Mouse (Mus musculus) kidney, adult 2 months (tissue): ENCODE results near the gene Cyyr1. TPM values are rescaled to one million over a fixed set of nuclear protein-coding genes. Genes with fewer than 3 reads are reported as not detected.

Experiments
- DNase-seq: peaks from one replicate; pipeline ENCODE4 v3.0.0; 2021
- H3K27ac ChIP-seq: fragments of 200-500 bp; 2 replicates; pipeline ENCODE4 v1.5.1; 2012; ENCODE audit warnings: low read depth, low read length, control low read depth, inconsistent platforms; ENCODE audit not compliant: insufficient read depth
- H3K27me3 ChIP-seq: fragments of 200-500 bp; replicated peaks from 2 replicates; pipeline ENCODE4 v1.6.1; 2012; ENCODE audit warnings: mild to moderate bottlenecking, moderate library complexity, low read length, inconsistent platforms; ENCODE audit not compliant: control insufficient read depth, insufficient read depth
- H3K36me3 ChIP-seq: fragments of 200-500 bp; 2 replicates; pipeline ENCODE4 v1.6.1; 2012; ENCODE audit warnings: mild to moderate bottlenecking, moderate library complexity, low read length, inconsistent platforms; ENCODE audit not compliant: control insufficient read depth, insufficient read depth
- H3K4me1 ChIP-seq: fragments of 200-500 bp; 2 replicates; pipeline ENCODE4 v1.6.1; 2011; ENCODE audit warnings: low read length; ENCODE audit not compliant: control insufficient read depth, insufficient read depth
- H3K4me3 ChIP-seq: fragments of 200-500 bp; 2 replicates; pipeline ENCODE4 v1.5.1; 2011; ENCODE audit warnings: mild to moderate bottlenecking, low read depth, low read length, control low read depth; ENCODE audit not compliant: insufficient read depth
- CTCF ChIP-seq: fragments of 200-500 bp; conservative IDR thresholded peaks from 2 replicates; pipeline ENCODE4 v1.5.1; 2011; ENCODE audit warnings: low read depth, mild to moderate bottlenecking, control low read depth, low read length, moderate library complexity, mixed read lengths; ENCODE audit not compliant: insufficient read depth, insufficient read length
- POLR2A ChIP-seq: fragments of 200-500 bp; IDR thresholded peaks from one replicate; pipeline ENCODE4 v1.6.1; 2011; ENCODE audit warnings: low read depth, low read length, control low read depth
- WGBS: fragments of 180-500 bp; shearing (Covaris S2); methylation state at CpG from one replicate; pipeline ENCODE4 v1.1.7; 2018; 5-methylcytosine and 5-hydroxymethylcytosine counted together
- polyA plus RNA-seq: library from polyadenylated mRNA; depleted of rRNA; stranded (reverse); fragments of >200 nt; gene quantifications from 2 replicates; pipeline ENCODE4 v1.2.3, GENCODE M21; 2012

Gene Cyyr1
- polyA plus RNA-seq, 1 experiment, result 7.1 TPM

GRCm38 (mm10) chr16:85455043-85455442, 98.2 kb downstream of the Cyyr1 start:
- DNase-seq, result no peak
- 82% methylated on average over 1 of the region's 1 CpGs for WGBS
- no peaks in the 10 kb centered on the region for H3K36me3 ChIP-seq
- no peak overlapping the region for H3K27ac ChIP-seq
- no peak overlapping the region for H3K4me3 ChIP-seq
- no peaks in the 10 kb centered on the region for H3K4me1 ChIP-seq
- H3K27me3 ChIP-seq, result no peaks in the 10 kb centered on the region
- TF ChIP-seq CTCF, result no peak
- TF ChIP-seq POLR2A, result no peak

DNA sequence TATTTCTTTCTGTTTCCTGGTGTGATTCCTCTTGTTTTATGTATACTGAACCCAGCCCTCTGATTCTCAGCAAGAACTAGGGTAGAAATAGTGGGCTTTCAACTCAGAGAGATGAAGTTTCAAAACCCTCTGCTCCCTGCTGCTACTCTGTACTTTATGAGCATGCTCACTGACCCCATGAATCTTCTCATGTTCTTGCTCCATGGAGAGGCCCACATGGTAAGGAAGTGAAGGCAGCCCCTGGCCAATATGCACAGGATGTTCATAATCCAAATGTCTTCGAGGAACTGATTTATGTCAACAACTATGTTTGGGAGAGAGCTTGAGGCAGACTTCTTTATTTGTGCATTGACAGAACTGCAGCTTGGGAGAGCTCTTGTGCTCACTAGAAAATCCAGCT, 106.9 kb downstream of the Cyyr1 start:
- TF ChIP-seq POLR2A, result no peak
- no peak for TF ChIP-seq CTCF
- H3K36me3 ChIP-seq, result no peaks in the 10 kb centered on the region
- no peak overlapping the region for H3K27ac ChIP-seq
- peak; percentile 5 for DNase-seq
- no peak overlapping the region for H3K4me3 ChIP-seq
- H3K27me3 ChIP-seq, result no peaks in the 10 kb centered on the region
- 17% methylated on average over 1 of the region's 1 CpGs for WGBS
- no peaks in the 10 kb centered on the region for H3K4me1 ChIP-seq

GRCm38 (mm10) chr16:85445801-85446200, 107.4 kb downstream of the Cyyr1 start:
- H3K27ac ChIP-seq, result no peak overlapping the region
- H3K4me1 ChIP-seq, result no peaks in the 10 kb centered on the region
- 72% methylated on average over 3 of the region's 3 CpGs for WGBS
- DNase-seq, result no peak
- H3K27me3 ChIP-seq, result no peaks in the 10 kb centered on the region
- no peaks in the 10 kb centered on the region for H3K36me3 ChIP-seq
- no peak overlapping the region for H3K4me3 ChIP-seq
- TF ChIP-seq CTCF (no peak), POLR2A (no peak)

DNA sequence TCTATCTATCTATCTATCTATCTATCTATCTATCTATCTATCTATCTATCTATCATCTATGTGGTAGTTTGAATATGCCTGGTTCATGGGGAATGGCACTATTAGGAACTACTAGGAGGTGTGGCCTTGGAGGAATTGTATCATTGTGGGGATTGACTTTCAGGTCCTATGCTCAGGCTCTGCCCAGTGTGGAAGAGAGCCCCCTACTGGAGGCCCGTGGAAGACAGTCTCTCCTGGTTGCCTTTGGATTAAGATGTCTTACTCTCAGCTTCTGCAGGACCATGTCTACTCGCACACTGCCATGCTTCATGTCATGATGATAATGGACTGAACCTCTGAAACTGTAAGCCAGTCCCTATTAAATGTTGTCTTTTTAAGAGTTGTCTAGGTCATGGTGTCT, 117.8 kb downstream of the Cyyr1 start:
- Histone ChIP-seq H3K27me3 (no peaks in the 10 kb centered on the region), H3K4me3 (no peak overlapping the region), H3K36me3 (no peaks in the 10 kb centered on the region), H3K27ac (no peak overlapping the region), H3K4me1 (no peaks in the 10 kb centered on the region)
- no peak for TF ChIP-seq POLR2A
- TF ChIP-seq CTCF, result peak; percentile 59
- 69% methylated on average over 2 of the region's 2 CpGs for WGBS
- peak; percentile 50 for DNase-seq

DNA sequence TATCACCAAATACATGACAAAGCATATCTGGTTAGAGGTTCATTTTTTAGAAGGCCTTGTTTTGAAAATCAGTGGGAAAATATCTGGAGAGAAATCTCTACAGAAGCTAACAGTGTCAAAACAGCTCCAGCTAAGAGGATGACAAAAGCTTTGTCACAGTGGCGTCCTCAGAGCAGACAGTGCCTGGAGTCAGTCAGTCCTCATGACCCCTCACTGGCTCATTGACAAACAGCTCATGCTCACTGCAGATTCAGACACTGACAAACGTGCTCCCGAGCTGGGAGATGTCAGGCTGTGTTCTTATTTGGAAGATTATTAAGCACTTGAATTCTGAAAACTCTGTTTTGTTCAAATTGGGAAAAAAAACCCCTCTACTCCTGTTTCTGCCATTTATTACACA, 124.0 kb downstream of the Cyyr1 start:
- Histone ChIP-seq H3K27ac (no peak overlapping the region), H3K36me3 (no peaks in the 10 kb centered on the region), H3K4me1 (no peaks in the 10 kb centered on the region), H3K4me3 (no peak overlapping the region), H3K27me3 (no peaks in the 10 kb centered on the region)
- TF ChIP-seq POLR2A (no peak), CTCF (no peak)
- 57% methylated on average over 3 of the region's 3 CpGs for WGBS
- no peak for DNase-seq

GRCm38 (mm10) chr16:85422889-85423288, 130.3 kb downstream of the Cyyr1 start:
- no peaks in the 10 kb centered on the region for H3K27me3 ChIP-seq
- no peak for TF ChIP-seq CTCF
- TF ChIP-seq POLR2A, result no peak
- H3K27ac ChIP-seq, result no peak overlapping the region
- 75% methylated on average over 2 of the region's 2 CpGs for WGBS
- H3K4me1 ChIP-seq, result no peaks in the 10 kb centered on the region
- H3K4me3 ChIP-seq, result no peak overlapping the region
- H3K36me3 ChIP-seq, result no peaks in the 10 kb centered on the region
- DNase-seq, result no peak

DNA sequence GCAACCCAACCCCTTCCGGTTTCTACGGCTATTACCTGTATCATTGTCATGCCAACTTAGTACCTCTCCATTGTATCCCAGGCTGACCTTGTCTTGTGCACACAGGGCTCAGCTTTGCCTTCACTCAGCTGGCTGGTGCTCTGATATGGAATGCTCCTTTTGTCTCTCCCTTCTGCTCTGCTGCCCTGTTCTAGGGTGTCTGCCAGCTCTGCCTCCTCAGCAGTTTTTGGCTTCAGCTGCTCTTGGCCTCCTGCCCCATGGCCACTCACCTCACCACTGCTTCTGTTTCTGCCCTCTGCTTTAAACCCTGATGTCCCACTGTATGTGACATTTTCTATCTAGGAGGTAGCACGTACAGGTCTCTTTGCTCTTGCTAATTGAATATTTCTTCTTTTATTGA, 137.8 kb downstream of the Cyyr1 start:
- H3K4me3 ChIP-seq, result no peak overlapping the region
- TF ChIP-seq CTCF (no peak), POLR2A (no peak)
- 91% methylated on average over 3 of the region's 3 CpGs for whole genome bisulfite sequencing
- no peaks in the 10 kb centered on the region for H3K27me3 ChIP-seq
- no peak overlapping the region for H3K27ac ChIP-seq
- DNase-seq, result peak; percentile 36
- no peaks in the 10 kb centered on the region for H3K4me1 ChIP-seq
- no peaks in the 10 kb centered on the region for H3K36me3 ChIP-seq
